Mouse (Mus musculus) lung, postnatal 10 days (tissue): ENCODE measurements around the gene Rpl10-ps3.

Source experiments
- DNase-seq: peaks from one replicate; pipeline ENCODE4 v3.0.0; 2021

Rpl10-ps3 gene

GRCm38 (mm10) chr9:50344868-50345267 lies at the start of gene Rpl10-ps3:
Gene Rpl10-ps3 (minus strand): TSS chr9:50344968.
- no peak for DNase-seq

- DNase-seq = no peak
Measured at GRCm38 (mm10) chr9:50375598-50375997, 30.8 kb upstream of the Rpl10-ps3 start.

GRCm38 (mm10) chr9:50374666-50375065 lies 29.9 kb upstream of the Rpl10-ps3 start:
- no peak for DNase-seq

GRCm38 (mm10) chr9:50368551-50369297 lies 24.0 kb upstream of the Rpl10-ps3 start:
- DNase-seq = no peak

GRCm38 (mm10) chr9:50365059-50365780 lies 20.5 kb upstream of the Rpl10-ps3 start:
- DNase-seq = no peak

- DNase-seq = no peak
Measured at GRCm38 (mm10) chr9:50363962-50364361, 19.2 kb upstream of the Rpl10-ps3 start.

GRCm38 (mm10) chr9:50363259-50363658 lies 18.5 kb upstream of the Rpl10-ps3 start:
- DNase-seq = no peak

- DNase-seq = no peak
Measured at GRCm38 (mm10) chr9:50362556-50362955, 17.8 kb upstream of the Rpl10-ps3 start.

- no peak for DNase-seq
Measured at GRCm38 (mm10) chr9:50360370-50360769, 15.6 kb upstream of the Rpl10-ps3 start.

GRCm38 (mm10) chr9:50357331-50357730 lies 12.6 kb upstream of the Rpl10-ps3 start:
- DNase-seq = no peak

GRCm38 (mm10) chr9:50351746-50352145 lies 7.0 kb upstream of the Rpl10-ps3 start:
- DNase-seq = no peak

GRCm38 (mm10) chr9:50350571-50350970 lies 5.8 kb upstream of the Rpl10-ps3 start:
- no peak for DNase-seq

GRCm38 (mm10) chr9:50349156-50349555 lies 4.4 kb upstream of the Rpl10-ps3 start:
- no peak for DNase-seq

- no peak for DNase-seq
Measured at GRCm38 (mm10) chr9:50348256-50348655, 3.5 kb upstream of the Rpl10-ps3 start.

- DNase-seq = no peak
Measured at GRCm38 (mm10) chr9:50335539-50336325, 9.0 kb downstream of the Rpl10-ps3 start.

GRCm38 (mm10) chr9:50333413-50333812 lies 11.4 kb downstream of the Rpl10-ps3 start:
- DNase-seq = peak; percentile 47

- no peak for DNase-seq
Measured at GRCm38 (mm10) chr9:50324355-50325225, 20.2 kb downstream of the Rpl10-ps3 start.

- no peak for DNase-seq
Measured at GRCm38 (mm10) chr9:50320729-50321128, 24.0 kb downstream of the Rpl10-ps3 start.

GRCm38 (mm10) chr9:50319506-50319905 lies 25.3 kb downstream of the Rpl10-ps3 start:
- no peak for DNase-seq

GRCm38 (mm10) chr9:50317299-50317698 lies 27.5 kb downstream of the Rpl10-ps3 start:
- DNase-seq = no peak

GRCm38 (mm10) chr9:50315650-50316049 lies 29.1 kb downstream of the Rpl10-ps3 start:
- DNase-seq = no peak

GRCm38 (mm10) chr9:50311036-50311545 lies 33.7 kb downstream of the Rpl10-ps3 start:
- no peak for DNase-seq
